8 mouse cellular contexts compared by ENCODE assay signal in the genomic region with DNA sequence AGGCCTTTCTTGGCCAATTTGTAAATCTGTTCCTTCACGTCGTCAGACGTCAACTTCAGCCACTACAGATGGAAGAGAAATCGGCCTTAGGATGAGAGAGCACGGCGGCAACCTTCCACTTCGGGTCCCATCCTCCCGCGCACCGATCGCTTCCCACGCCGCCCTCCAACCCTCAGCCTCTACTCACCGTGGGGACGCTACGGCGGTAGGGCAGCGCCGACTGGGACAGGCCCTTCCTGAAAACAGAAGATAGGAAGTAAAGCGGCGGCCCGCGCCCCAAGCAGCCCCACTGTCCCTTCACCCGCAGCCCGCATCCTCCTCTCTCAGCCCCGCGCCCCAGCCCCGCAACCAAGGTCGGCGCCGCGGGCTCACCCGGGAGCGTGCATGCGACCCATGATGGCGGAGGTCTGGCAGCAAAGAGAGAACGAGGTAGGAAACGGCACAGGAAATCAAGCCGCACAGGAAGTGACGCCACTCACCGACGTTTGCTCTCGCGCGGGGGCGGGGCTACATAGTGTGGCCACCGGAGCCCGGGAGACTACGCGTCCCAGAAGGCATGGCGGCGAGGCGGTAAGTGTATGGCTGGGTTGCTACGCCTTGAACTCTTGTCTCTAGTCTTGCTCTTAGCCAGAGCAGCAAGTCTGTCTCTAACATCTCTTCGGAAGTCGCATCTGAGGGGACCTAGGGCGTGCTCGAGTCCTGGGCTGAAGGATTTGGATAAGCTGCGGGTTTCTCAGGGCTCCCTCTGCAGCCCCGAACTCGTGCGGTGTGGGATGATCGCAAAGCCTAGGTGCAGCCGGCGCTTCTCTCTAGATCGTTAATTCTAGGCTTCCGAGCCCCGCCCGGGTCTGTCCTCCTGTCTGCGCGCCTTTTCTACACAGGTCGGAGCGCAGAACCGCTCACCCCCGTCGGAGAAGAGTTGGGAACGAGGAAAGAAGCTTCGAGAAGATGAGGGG. TPM values are rescaled to one million over a fixed set of nuclear protein-coding genes. Genes with fewer than 3 reads are reported as not detected.
DNase-seq lines count a peak whose midpoint lies in the region; ATAC-seq and TF ChIP-seq lines count a peak whose summit lies in the region.

A gene (minus strand): TSS at position 483 of the 956 bp plus-strand sequence.

- peaks cover 21% of the 10 kb centered on the region for H3K4me1 ChIP-seq in E14TG2a.4 (replicated peaks; ENCODE audit: low read depth, low read length)
- H3K4me1 ChIP-seq in forebrain, embryonic 13.5 days = peaks cover 17% of the 10 kb centered on the region
- H3K4me1 ChIP-seq in liver, postnatal 0 days (ENCODE audit: insufficient read depth) = peaks cover 22% of the 10 kb centered on the region
- H3K4me1 ChIP-seq in neural tube, embryonic 14.5 days (ENCODE audit: control insufficient read depth, insufficient read depth, low read length) = peaks cover 8% of the 10 kb centered on the region

- peak; percentile 8; the same call in 1 of the 2 replicates for TF ChIP-seq EP300 in liver, postnatal 0 days (IDR thresholded peaks at IDR 0.05; ENCODE audit: low read depth)

- peak within 1 kb of the TSS; percentile 75 for H3K4me2 ChIP-seq in forebrain, embryonic 13.5 days
- H3K4me2 ChIP-seq in liver, postnatal 0 days (ENCODE audit: low read depth, low read length) = peak within 1 kb of the TSS; percentile 91
- H3K4me2 ChIP-seq in neural tube, embryonic 14.5 days (ENCODE audit: low read depth, low read length) = peak within 1 kb of the TSS; percentile 69

- peak within 1 kb of the TSS; percentile 97 for H3K9ac ChIP-seq in forebrain, embryonic 13.5 days
- H3K9ac ChIP-seq in liver, postnatal 0 days (replicated peaks) = peak within 1 kb of the TSS; percentile 98
- peak within 1 kb of the TSS; percentile 83 for H3K9ac ChIP-seq in neural tube, embryonic 14.5 days (replicated peaks; ENCODE audit: low read depth, low read length)

- peak; percentile 94 for DNase-seq in c-Kit-positive CD71-positive TER-119-positive erythroid progenitor cells, embryonic 14.5 days (ENCODE audit: low spot score)
- peak; percentile 99 for DNase-seq in heart, postnatal 10 days
- DNase-seq in large intestine, adult 2 months (ENCODE audit: low read depth, low spot score) = peak; percentile 85
- peak; percentile 98 for DNase-seq in liver, postnatal 0 days
- DNase-seq in testis, postnatal 10 days (ENCODE audit: low spot score) = peak; percentile 98

- H3K4me3 ChIP-seq in E14TG2a.4 (replicated peaks; ENCODE audit: low read length) = peak within 1 kb of the TSS; percentile 95
- peak within 1 kb of the TSS; percentile 90 for H3K4me3 ChIP-seq in forebrain, embryonic 13.5 days
- H3K4me3 ChIP-seq in liver, postnatal 0 days (ENCODE audit: low read depth, low read length) = peak within 1 kb of the TSS; percentile 92
- H3K4me3 ChIP-seq in neural tube, embryonic 14.5 days (ENCODE audit: low read depth, low read length) = peak within 1 kb of the TSS; percentile 90

- H3K27me3 ChIP-seq in E14TG2a.4 (ENCODE audit: insufficient read depth, low read length) = no peaks in the 10 kb centered on the region
- H3K27me3 ChIP-seq in forebrain, embryonic 13.5 days = no peaks in the 10 kb centered on the region
- no peaks in the 10 kb centered on the region for H3K27me3 ChIP-seq in liver, postnatal 0 days (ENCODE audit: insufficient read depth, low read length)
- H3K27me3 ChIP-seq in neural tube, embryonic 14.5 days (ENCODE audit: control insufficient read depth, insufficient read depth, low read length) = no peaks in the 10 kb centered on the region

- intact Hi-C loops in heart, postnatal 10 days (cut with DNase I) = loop anchor here (5.0 kb wide), 1 partner anchor 1783 kb away; a partner anchor contains a TSS

- peak within 1 kb of the TSS; percentile 81 for H3K27ac ChIP-seq in forebrain, embryonic 13.5 days
- H3K27ac ChIP-seq in liver, postnatal 0 days (ENCODE audit: low read depth) = peak within 1 kb of the TSS; percentile 90
- peak within 1 kb of the TSS; percentile 81 for H3K27ac ChIP-seq in neural tube, embryonic 14.5 days (ENCODE audit: low read depth, low read length)

- no peaks in the 10 kb centered on the region for H3K9me3 ChIP-seq in E14TG2a.4 (ENCODE audit: low read length)
- no peaks in the 10 kb centered on the region for H3K9me3 ChIP-seq in forebrain, embryonic 13.5 days (replicated peaks)
- no peaks in the 10 kb centered on the region for H3K9me3 ChIP-seq in liver, postnatal 0 days (ENCODE audit: low read length)
- no peaks in the 10 kb centered on the region for H3K9me3 ChIP-seq in neural tube, embryonic 14.5 days (ENCODE audit: control insufficient read depth, low read length)

- TF ChIP-seq CTCF in E14TG2a.4 (conservative IDR thresholded peaks at IDR 0.05; ENCODE audit: low read length) = no peak
- 0 out of 2 replicates have a peak, but pooled peaks have one; percentile 3 for TF ChIP-seq CTCF in liver, postnatal 0 days (IDR thresholded peaks at IDR 0.05; ENCODE audit: low read depth)

- peak; percentile 100 for ATAC-seq in forebrain, embryonic 13.5 days
- peak; percentile 98 for ATAC-seq in liver, postnatal 0 days
- peak; percentile 99 for ATAC-seq in neural tube, embryonic 14.5 days (ENCODE audit: low read depth)

- WGBS in forebrain, embryonic 13.5 days = under 1% methylated on average over 78 of the region's 78 CpGs
- WGBS in large intestine, adult 2 months = under 1% methylated on average over 78 of the region's 78 CpGs
- 2% methylated on average over 78 of the region's 78 CpGs for WGBS in liver, postnatal 0 days (ENCODE audit: insufficient replicate concordance)
- WGBS in neural tube, embryonic 14.5 days = under 1% methylated on average over 78 of the region's 78 CpGs

- peaks cover 50% of the 10 kb centered on the region for H3K36me3 ChIP-seq in E14TG2a.4 (ENCODE audit: insufficient read depth, low read length)
- peaks cover 39% of the 10 kb centered on the region for H3K36me3 ChIP-seq in forebrain, embryonic 13.5 days (ENCODE audit: poor library complexity, severe bottlenecking)
- peaks cover 30% of the 10 kb centered on the region for H3K36me3 ChIP-seq in liver, postnatal 0 days (replicated peaks; ENCODE audit: insufficient read depth, low read length)
- peaks cover 21% of the 10 kb centered on the region for H3K36me3 ChIP-seq in neural tube, embryonic 14.5 days (ENCODE audit: control insufficient read depth, insufficient read depth, low read length)

RNA-seq across cellular contexts. Expression of the gene that starts here (rescaled TPM):
- polyA plus RNA-seq in forebrain, embryonic 13.5 days (2015; fragmentation: Nextera tagmentation; extraction: Ambion mirVana) = 673 and 704 TPM in 2 replicates
- total RNA-seq in heart, postnatal 10 days (2021) = 100 to 1,000 TPM; 356 to 364 TPM
- 126 and 130 TPM in 2 replicates for polyA plus RNA-seq in large intestine, adult 2 months (2012; rRNA removed)
- polyA plus RNA-seq in liver, postnatal 0 days (2015; fragmentation: Nextera tagmentation; extraction: Ambion mirVana) = 425 and 427 TPM in 2 replicates
- polyA plus RNA-seq in neural tube, embryonic 14.5 days (2014; fragmentation: Nextera tagmentation; extraction: Ambion mirVana) = 549 and 565 TPM in 2 replicates

Comparison
In these comparisons a context has a peak if more than half of its experiments do, and no peak if none do; other contexts are left out.
1. Peak in every context shown above with its lines: DNase-seq, ATAC-seq, H3K4me3 ChIP-seq and H3K27ac ChIP-seq.